Mouse (Mus musculus): ENCODE measurements at regions not wholly inside any gene's neighbourhood (a gene's known extent, or its start where the extent isn't known, plus 50 kb on each side); places are given as distances from the start of the nearest gene placed in this dataset.

GRCm38 (mm10) chr1:94582526-94582925 is 530.2 kb upstream of the Pdcd1 start:
- no peak for ATAC-seq (ENCODE audit: low FRiP score, low TSS enrichment)
- no peaks in the 10 kb centered on the region for H3K27me3 ChIP-seq (ENCODE audit: insufficient read depth, low read length)
- H3K9ac ChIP-seq (replicated peaks; ENCODE audit: low read length): no peak overlapping the region
- no peaks in the 10 kb centered on the region for H3K36me3 ChIP-seq (ENCODE audit: insufficient read depth, low read length)
- H3K4me1 ChIP-seq (ENCODE audit: insufficient read depth, low read length): no peaks in the 10 kb centered on the region
- peaks cover 3% of the 10 kb centered on the region; the same call in 1 of the 2 replicates for H3K9me3 ChIP-seq (ENCODE audit: low read length)
- no peak overlapping the region for H3K4me3 ChIP-seq (ENCODE audit: low read length)
- H3K4me2 ChIP-seq (replicated peaks; ENCODE audit: low read depth, low read length): no peak overlapping the region
- H3K27ac ChIP-seq (ENCODE audit: low read length): no peak overlapping the region

- 51% methylated on average over 4 of the region's 4 CpGs for WGBS
- Histone ChIP-seq H3K9ac (replicated peaks; ENCODE audit: low read length) (no peak overlapping the region), H3K36me3 (ENCODE audit: insufficient read depth, low read length) (no peaks in the 10 kb centered on the region), H3K27me3 (ENCODE audit: insufficient read depth, low read length) (no peaks in the 10 kb centered on the region), H3K4me1 (ENCODE audit: insufficient read depth, low read length) (no peaks in the 10 kb centered on the region), H3K27ac (ENCODE audit: low read length) (no peak overlapping the region), H3K4me3 (ENCODE audit: low read length) (no peak overlapping the region), H3K9me3 (ENCODE audit: low read length) (peaks cover 3% of the 10 kb centered on the region; the same call in 1 of the 2 replicates), H3K4me2 (replicated peaks; ENCODE audit: low read depth, low read length) (no peak overlapping the region)
- no peak; the same call in 1 of the 2 replicates for ATAC-seq (ENCODE audit: low FRiP score, low TSS enrichment)
These were observed 529.5 kb upstream of the Pdcd1 start for GRCm38 (mm10) chr1:94581650-94582405.

- no peak overlapping the region for H3K4me2 ChIP-seq (replicated peaks; ENCODE audit: low read depth, low read length)
- H3K27ac ChIP-seq (ENCODE audit: low read length): no peak overlapping the region
- no peaks in the 10 kb centered on the region for H3K36me3 ChIP-seq (ENCODE audit: insufficient read depth, low read length)
- no peaks in the 10 kb centered on the region for H3K9me3 ChIP-seq (ENCODE audit: low read length)
- WGBS: 82% methylated on average over 4 of the region's 4 CpGs
- no peaks in the 10 kb centered on the region for H3K27me3 ChIP-seq (ENCODE audit: insufficient read depth, low read length)
- ATAC-seq (ENCODE audit: low FRiP score, low TSS enrichment): no peak
- no peak overlapping the region for H3K4me3 ChIP-seq (ENCODE audit: low read length)
- H3K4me1 ChIP-seq (ENCODE audit: insufficient read depth, low read length): no peaks in the 10 kb centered on the region
- H3K9ac ChIP-seq (replicated peaks; ENCODE audit: low read length): no peak overlapping the region
These were observed 480.6 kb upstream of the Pdcd1 start for GRCm38 (mm10) chr1:94532773-94533541.

GRCm38 (mm10) chr1:94504080-94504520 is 451.7 kb upstream of the Pdcd1 start:
- WGBS: 34% methylated on average over 4 of the region's 4 CpGs
- no peaks in the 10 kb centered on the region for H3K36me3 ChIP-seq (ENCODE audit: insufficient read depth, low read length)
- H3K27ac ChIP-seq (ENCODE audit: low read length): no peak overlapping the region
- no peaks in the 10 kb centered on the region for H3K9me3 ChIP-seq (ENCODE audit: low read length)
- no peak overlapping the region for H3K4me3 ChIP-seq (ENCODE audit: low read length)
- no peak overlapping the region for H3K4me2 ChIP-seq (replicated peaks; ENCODE audit: low read depth, low read length)
- H3K9ac ChIP-seq (replicated peaks; ENCODE audit: low read length): no peak overlapping the region
- ATAC-seq (ENCODE audit: low FRiP score, low TSS enrichment): no peak
- H3K27me3 ChIP-seq (ENCODE audit: insufficient read depth, low read length): no peaks in the 10 kb centered on the region
- H3K4me1 ChIP-seq (ENCODE audit: insufficient read depth, low read length): no peaks in the 10 kb centered on the region

DNA sequence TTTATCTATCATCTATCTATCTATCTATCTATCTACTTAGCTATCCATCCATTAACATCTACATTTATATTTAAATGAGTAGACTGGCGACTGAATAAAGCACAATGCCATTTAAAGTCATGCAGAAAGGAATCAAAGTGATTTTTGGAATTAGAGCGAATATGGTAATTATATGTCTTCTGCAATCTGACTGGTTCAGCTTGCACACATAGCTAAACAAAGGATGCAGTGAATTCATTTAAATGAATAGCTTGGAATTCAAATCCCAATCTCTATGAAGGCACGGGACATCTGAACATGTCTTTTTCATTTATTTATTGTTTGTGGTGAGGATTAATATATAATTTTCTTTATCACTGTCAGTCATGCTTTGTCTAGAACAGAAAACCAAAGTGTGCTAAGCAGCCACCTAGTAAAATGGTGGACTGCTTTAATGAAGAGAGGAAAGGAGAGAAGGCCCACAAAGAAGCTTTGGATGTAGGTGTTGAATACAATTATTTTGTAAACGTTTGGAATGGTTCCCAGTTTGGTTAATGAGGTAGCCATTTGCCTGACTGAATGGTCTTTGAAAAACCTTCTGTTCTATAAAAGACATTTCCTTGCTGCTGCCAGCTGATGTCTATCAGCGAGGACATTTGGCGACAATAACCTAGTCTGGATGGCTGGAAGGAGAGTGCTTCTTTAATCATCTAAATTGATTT is 451.2 kb upstream of the Pdcd1 start:
- no peak overlapping the region for H3K4me2 ChIP-seq (replicated peaks; ENCODE audit: low read depth, low read length)
- ATAC-seq (ENCODE audit: low FRiP score, low TSS enrichment): no peak
- no peak overlapping the region for H3K27ac ChIP-seq (ENCODE audit: low read length)
- H3K36me3 ChIP-seq (ENCODE audit: insufficient read depth, low read length): no peaks in the 10 kb centered on the region
- WGBS: 62% methylated on average over 6 of the region's 6 CpGs
- no peak overlapping the region for H3K4me3 ChIP-seq (ENCODE audit: low read length)
- H3K9me3 ChIP-seq (ENCODE audit: low read length): no peaks in the 10 kb centered on the region
- no peak overlapping the region for H3K9ac ChIP-seq (replicated peaks; ENCODE audit: low read length)
- H3K27me3 ChIP-seq (ENCODE audit: insufficient read depth, low read length): no peaks in the 10 kb centered on the region
- no peaks in the 10 kb centered on the region for H3K4me1 ChIP-seq (ENCODE audit: insufficient read depth, low read length)

- H3K4me2 ChIP-seq (replicated peaks; ENCODE audit: low read depth, low read length): no peak overlapping the region
- WGBS: 40% methylated on average over 6 of the region's 6 CpGs
- H3K27ac ChIP-seq (ENCODE audit: low read length): no peak overlapping the region
- H3K4me1 ChIP-seq (ENCODE audit: insufficient read depth, low read length): no peaks in the 10 kb centered on the region
- no peak overlapping the region for H3K4me3 ChIP-seq (ENCODE audit: low read length)
- no peaks in the 10 kb centered on the region for H3K27me3 ChIP-seq (ENCODE audit: insufficient read depth, low read length)
- ATAC-seq (ENCODE audit: low FRiP score, low TSS enrichment): no peak
- no peak overlapping the region for H3K9ac ChIP-seq (replicated peaks; ENCODE audit: low read length)
- no peaks in the 10 kb centered on the region for H3K36me3 ChIP-seq (ENCODE audit: insufficient read depth, low read length)
- no peaks in the 10 kb centered on the region for H3K9me3 ChIP-seq (ENCODE audit: low read length)
These were observed 449.9 kb upstream of the Pdcd1 start for GRCm38 (mm10) chr1:94502066-94502861.

- H3K4me3 ChIP-seq (ENCODE audit: low read length): no peak overlapping the region
- no peaks in the 10 kb centered on the region for H3K9me3 ChIP-seq (ENCODE audit: low read length)
- H3K4me1 ChIP-seq (ENCODE audit: insufficient read depth, low read length): no peaks in the 10 kb centered on the region
- no peaks in the 10 kb centered on the region for H3K36me3 ChIP-seq (ENCODE audit: insufficient read depth, low read length)
- H3K27ac ChIP-seq (ENCODE audit: low read length): no peak overlapping the region
- H3K4me2 ChIP-seq (replicated peaks; ENCODE audit: low read depth, low read length): no peak overlapping the region
- H3K9ac ChIP-seq (replicated peaks; ENCODE audit: low read length): no peak overlapping the region
- WGBS: 92% methylated on average over 2 of the region's 2 CpGs
- ATAC-seq (ENCODE audit: low FRiP score, low TSS enrichment): no peak
- H3K27me3 ChIP-seq (ENCODE audit: insufficient read depth, low read length): no peaks in the 10 kb centered on the region
These were observed 444.6 kb upstream of the Pdcd1 start for GRCm38 (mm10) chr1:94496992-94497391.

DNA sequence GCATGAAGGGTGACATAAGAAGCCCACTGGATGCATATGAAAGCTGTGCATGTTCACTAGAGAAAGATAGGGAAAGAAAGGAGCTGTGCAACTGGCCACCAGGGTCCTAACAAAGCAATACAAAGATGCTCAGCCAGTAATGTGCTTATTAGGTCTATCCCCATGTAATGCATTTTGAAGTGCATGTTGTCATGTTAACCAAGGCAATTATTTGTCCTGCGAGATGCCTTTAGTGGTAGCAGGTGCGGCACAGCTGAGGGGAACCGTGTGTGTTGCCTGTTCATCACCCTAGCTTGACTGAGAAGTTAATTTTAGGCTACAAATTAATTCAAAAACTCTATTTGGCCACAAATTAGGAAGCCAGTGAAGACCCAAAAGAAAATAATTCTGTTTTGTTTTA is 444.0 kb upstream of the Pdcd1 start:
- Histone ChIP-seq H3K36me3 (ENCODE audit: insufficient read depth, low read length) (no peaks in the 10 kb centered on the region), H3K27me3 (ENCODE audit: insufficient read depth, low read length) (no peaks in the 10 kb centered on the region), H3K4me1 (ENCODE audit: insufficient read depth, low read length) (no peaks in the 10 kb centered on the region), H3K27ac (ENCODE audit: low read length) (no peak overlapping the region), H3K9me3 (ENCODE audit: low read length) (no peaks in the 10 kb centered on the region), H3K4me3 (ENCODE audit: low read length) (no peak overlapping the region), H3K4me2 (replicated peaks; ENCODE audit: low read depth, low read length) (no peak overlapping the region), H3K9ac (replicated peaks; ENCODE audit: low read length) (no peak overlapping the region)
- WGBS: 95% methylated on average over 3 of the region's 3 CpGs
- no peak for ATAC-seq (ENCODE audit: low FRiP score, low TSS enrichment)

- H3K4me2 ChIP-seq (replicated peaks; ENCODE audit: low read depth, low read length): no peak overlapping the region
- no peak overlapping the region for H3K9ac ChIP-seq (replicated peaks; ENCODE audit: low read length)
- 71% methylated on average over 3 of the region's 3 CpGs for WGBS
- no peaks in the 10 kb centered on the region for H3K4me1 ChIP-seq (ENCODE audit: insufficient read depth, low read length)
- no peak for ATAC-seq (ENCODE audit: low FRiP score, low TSS enrichment)
- H3K9me3 ChIP-seq (ENCODE audit: low read length): no peaks in the 10 kb centered on the region
- H3K27me3 ChIP-seq (ENCODE audit: insufficient read depth, low read length): no peaks in the 10 kb centered on the region
- H3K4me3 ChIP-seq (ENCODE audit: low read length): no peak overlapping the region
- no peak overlapping the region for H3K27ac ChIP-seq (ENCODE audit: low read length)
- no peaks in the 10 kb centered on the region for H3K36me3 ChIP-seq (ENCODE audit: insufficient read depth, low read length)
These were observed 434.7 kb upstream of the Pdcd1 start for GRCm38 (mm10) chr1:94487062-94487461.

Data from kidney, embryonic 16.5 days (tissue).